Mouse (Mus musculus): ENCODE data around the gene Dll3. TPM values are rescaled to one million over a fixed set of nuclear protein-coding genes. Genes with fewer than 3 reads are reported as not detected.

Dll3 gene
- total and polyA plus RNA-seq, 2 experiments from 2014 or later = 20.2 to 24.8 TPM

DNA sequence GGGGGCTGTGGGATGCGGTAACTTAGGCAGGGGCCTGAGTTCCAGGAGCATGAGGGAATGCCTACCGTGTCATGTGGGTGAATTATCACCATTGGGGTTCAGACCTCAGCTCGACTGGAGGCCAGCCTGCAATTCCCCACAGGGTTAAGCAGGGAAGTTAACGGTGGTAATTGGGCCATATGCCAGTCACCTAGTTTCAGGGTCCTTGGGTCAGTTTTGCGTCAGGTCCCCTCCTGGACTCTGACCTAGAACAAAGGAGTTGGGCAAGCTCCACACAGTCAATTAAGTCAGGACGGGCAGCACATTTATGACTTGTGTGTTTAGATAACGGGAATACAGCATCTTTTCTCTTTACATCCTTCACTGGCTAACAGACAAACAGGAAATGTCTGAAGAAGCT lies 39.3 kb upstream of the Dll3 start:
- 50% methylated on average over 7 of the region's 7 CpGs for WGBS
- H3K4me3 ChIP-seq (ENCODE audit: low read length) = no peak overlapping the region

DNA sequence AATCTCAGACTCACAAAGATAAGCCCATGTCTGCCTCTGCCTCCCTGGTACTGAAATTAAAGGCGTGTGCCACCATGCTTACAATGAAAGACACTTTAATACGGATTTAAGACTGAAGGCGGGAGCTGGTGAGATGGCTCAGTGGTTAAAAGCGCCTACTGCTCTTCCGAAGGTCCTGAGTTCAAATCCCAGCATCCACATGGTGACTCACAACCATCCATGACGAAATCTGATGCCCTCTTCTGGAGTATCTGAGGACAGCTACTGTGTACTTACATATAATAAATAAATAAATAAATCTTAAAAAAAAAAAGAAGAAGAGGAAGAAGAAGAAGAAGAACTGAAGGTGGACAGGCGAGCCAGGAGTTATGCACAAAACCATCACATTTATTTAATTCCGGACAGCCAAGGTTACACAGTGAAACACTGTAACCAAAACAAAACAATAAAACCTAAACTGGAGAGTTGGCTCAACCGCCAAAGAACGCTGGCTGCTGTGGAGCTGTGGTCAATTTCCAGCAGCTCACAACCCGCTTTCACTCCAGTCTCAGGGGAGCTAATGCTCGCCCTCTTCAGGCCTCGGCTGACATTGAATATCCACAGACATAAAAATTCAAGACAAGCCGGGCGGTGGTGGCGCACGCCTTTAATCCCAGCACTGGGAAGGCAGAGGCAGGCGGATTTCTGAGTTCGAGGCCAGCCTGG lies 37.3 kb upstream of the Dll3 start:
- ATAC-seq = no peak

More for the DNA sequence above, 39.3 kb upstream of the Dll3 start:
- DNase-seq (ENCODE audit: low spot score) (no peak), ATAC-seq (no peak)
- no peak overlapping the region for H3K9ac ChIP-seq (replicated peaks; ENCODE audit: low read length)
- no peaks in the 10 kb centered on the region for H3K36me3 ChIP-seq (ENCODE audit: insufficient read depth, low read length)
- no peak overlapping the region for H3K4me2 ChIP-seq (ENCODE audit: low read depth, low read length)
- no peaks in the 10 kb centered on the region for H3K4me1 ChIP-seq (ENCODE audit: insufficient read depth, low read length)
- H3K27me3 ChIP-seq (ENCODE audit: insufficient read depth, low read length) = no peaks in the 10 kb centered on the region
- no peak overlapping the region for H3K27ac ChIP-seq
- H3K9me3 ChIP-seq (ENCODE audit: low read length) = no peaks in the 10 kb centered on the region
- no peak for TF ChIP-seq CTCF (IDR thresholded peaks at IDR 0.05; ENCODE audit: low read depth)

DNA sequence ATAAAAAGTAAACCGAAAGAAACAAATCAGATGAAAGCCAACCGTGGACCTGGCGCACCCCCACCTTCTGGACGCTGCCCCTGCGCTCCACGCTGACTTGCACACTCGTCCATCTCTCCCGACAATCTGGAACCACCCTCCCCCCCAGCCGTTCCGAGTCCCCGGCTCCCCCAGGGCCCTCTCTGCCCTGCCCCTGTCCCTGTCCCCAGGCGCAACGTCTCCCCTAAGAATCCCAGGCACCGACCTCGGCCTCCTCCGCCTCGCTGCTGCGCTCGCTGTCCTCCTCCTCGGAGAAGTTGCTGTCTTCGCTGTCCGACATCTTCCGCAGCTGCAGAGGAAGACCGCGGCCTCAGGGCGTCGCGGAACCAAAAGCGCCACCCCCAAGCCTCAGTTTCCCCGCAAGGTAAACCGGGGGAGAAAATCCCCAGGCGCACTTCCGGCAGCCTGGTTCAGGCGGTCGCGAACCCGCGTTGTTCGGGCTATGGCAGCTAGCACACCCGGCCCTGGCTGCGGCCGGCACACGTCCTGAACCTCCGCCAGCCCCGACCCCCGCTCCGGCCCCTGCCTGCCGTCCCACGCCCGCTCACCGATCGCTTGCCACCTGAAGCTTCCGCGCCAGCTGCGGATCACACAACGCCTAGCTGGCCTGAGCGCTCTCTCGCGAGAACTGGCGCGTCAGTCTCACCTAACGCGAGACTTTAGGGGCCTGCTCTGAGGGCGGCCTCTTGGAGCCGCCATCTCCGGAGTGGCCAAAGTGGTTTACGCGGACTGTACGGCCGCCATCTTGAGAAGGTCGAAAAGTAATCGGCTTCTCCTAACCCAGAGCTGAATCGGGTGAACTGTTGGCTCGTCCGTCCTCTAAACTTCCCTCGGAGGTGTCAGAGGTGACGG lies 36.3 kb upstream of the Dll3 start, which contains the start of gene Supt5:
TSS of gene Supt5 (minus strand) at position 639 of the 891 bp plus-strand sequence.
- H3K9ac ChIP-seq (replicated peaks; ENCODE audit: low read length) = peak within 1 kb of the TSS; percentile 98
- 1% methylated on average over 77 of the region's 77 CpGs for WGBS
- no peaks in the 10 kb centered on the region for H3K27me3 ChIP-seq (ENCODE audit: insufficient read depth, low read length)
- peak within 1 kb of the TSS; percentile 96 for H3K4me3 ChIP-seq (ENCODE audit: low read length)
- H3K4me1 ChIP-seq (ENCODE audit: insufficient read depth, low read length) = no peaks in the 10 kb centered on the region
- no peaks in the 10 kb centered on the region for H3K36me3 ChIP-seq (ENCODE audit: insufficient read depth, low read length)
- ATAC-seq (peak; percentile 99), DNase-seq (ENCODE audit: low spot score) (peak; percentile 99)
- H3K4me2 ChIP-seq (ENCODE audit: low read depth, low read length) = peak within 1 kb of the TSS; percentile 86
- no peak for TF ChIP-seq CTCF (IDR thresholded peaks at IDR 0.05; ENCODE audit: low read depth)
- H3K9me3 ChIP-seq (ENCODE audit: low read length) = no peaks in the 10 kb centered on the region
- peak within 1 kb of the TSS; percentile 91 for H3K27ac ChIP-seq

More for the DNA sequence above, 37.3 kb upstream of the Dll3 start:
- DNase-seq (ENCODE audit: low spot score) = peak; percentile 60
- peak; percentile 25; the same call in 1 of the 2 replicates for TF ChIP-seq CTCF (IDR thresholded peaks at IDR 0.05; ENCODE audit: low read depth)
- H3K4me2 ChIP-seq (ENCODE audit: low read depth, low read length) = peak overlapping the region; percentile 86
- peak overlapping the region; percentile 91 for H3K27ac ChIP-seq
- no peak overlapping the region for H3K9ac ChIP-seq (replicated peaks; ENCODE audit: low read length)
- H3K4me3 ChIP-seq (ENCODE audit: low read length) = peak overlapping the region; percentile 96
- H3K9me3 ChIP-seq (ENCODE audit: low read length) = no peaks in the 10 kb centered on the region
- 76% methylated on average over 19 of the region's 19 CpGs for WGBS
- H3K36me3 ChIP-seq (ENCODE audit: insufficient read depth, low read length) = no peaks in the 10 kb centered on the region
- no peaks in the 10 kb centered on the region for H3K4me1 ChIP-seq (ENCODE audit: insufficient read depth, low read length)
- H3K27me3 ChIP-seq (ENCODE audit: insufficient read depth, low read length) = no peaks in the 10 kb centered on the region

DNA sequence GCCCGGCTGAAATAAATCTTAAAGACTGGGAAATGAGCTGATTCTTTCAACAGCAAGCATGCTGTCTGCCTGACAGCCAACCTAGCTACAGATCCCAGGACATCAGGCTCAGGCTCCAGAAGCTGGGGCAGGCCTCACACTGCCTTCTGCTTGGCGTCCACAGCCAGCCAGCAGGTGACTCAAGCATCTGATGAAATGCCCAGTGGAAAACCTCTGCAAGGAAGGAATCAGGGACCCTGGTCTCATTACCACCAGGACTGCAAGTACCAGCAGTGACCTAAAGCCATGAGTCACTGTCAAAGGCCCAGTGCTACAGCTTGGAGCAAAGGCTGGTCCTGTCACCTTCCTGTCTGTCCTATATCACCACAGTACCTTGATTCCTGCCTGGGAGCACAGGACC lies 33.4 kb upstream of the Dll3 start:
- H3K4me2 ChIP-seq (ENCODE audit: low read depth, low read length) = no peak overlapping the region
- no peak for ATAC-seq

DNA sequence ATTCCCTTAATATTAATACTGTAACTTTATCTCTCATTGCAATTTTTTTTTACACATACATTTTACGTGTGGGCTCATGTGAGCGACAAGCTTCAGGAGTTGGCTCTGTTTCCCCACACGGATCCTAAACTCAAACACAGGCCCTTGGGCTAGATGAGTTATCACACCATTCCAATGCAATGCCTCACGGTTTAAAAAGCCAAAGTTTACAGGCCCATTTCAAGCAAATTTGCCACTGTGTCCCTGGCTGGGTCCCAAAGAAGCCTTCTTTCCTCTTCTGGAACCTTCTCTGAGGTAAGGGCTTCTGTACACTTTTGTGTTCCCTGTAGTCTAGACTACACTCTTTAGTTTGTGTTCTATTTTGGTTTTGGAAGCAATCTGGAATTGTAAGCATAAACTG lies 32.5 kb upstream of the Dll3 start:
- no peak overlapping the region for H3K9ac ChIP-seq (replicated peaks; ENCODE audit: low read length)
- ATAC-seq (no peak), DNase-seq (ENCODE audit: low spot score) (no peak)
- no peaks in the 10 kb centered on the region for H3K4me1 ChIP-seq (ENCODE audit: insufficient read depth, low read length)
- H3K4me2 ChIP-seq (ENCODE audit: low read depth, low read length) = no peak overlapping the region
- H3K36me3 ChIP-seq (ENCODE audit: insufficient read depth, low read length) = peaks cover 6% of the 10 kb centered on the region
- no peaks in the 10 kb centered on the region for H3K27me3 ChIP-seq (ENCODE audit: insufficient read depth, low read length)
- H3K27ac ChIP-seq = no peak overlapping the region
- H3K4me3 ChIP-seq (ENCODE audit: low read length) = no peak overlapping the region
- TF ChIP-seq CTCF (IDR thresholded peaks at IDR 0.05; ENCODE audit: low read depth) = no peak
- WGBS = 92% methylated on average over 4 of the region's 4 CpGs
- H3K9me3 ChIP-seq (ENCODE audit: low read length) = no peaks in the 10 kb centered on the region

More for the DNA sequence above, 33.4 kb upstream of the Dll3 start:
- WGBS = 89% methylated on average over 2 of the region's 2 CpGs
- Histone ChIP-seq H3K4me1 (ENCODE audit: insufficient read depth, low read length) (no peaks in the 10 kb centered on the region), H3K36me3 (ENCODE audit: insufficient read depth, low read length) (peaks cover 3% of the 10 kb centered on the region; the same call in 1 of the 2 replicates), H3K4me3 (ENCODE audit: low read length) (no peak overlapping the region), H3K27me3 (ENCODE audit: insufficient read depth, low read length) (no peaks in the 10 kb centered on the region), H3K9ac (replicated peaks; ENCODE audit: low read length) (no peak overlapping the region), H3K27ac (no peak overlapping the region), H3K9me3 (ENCODE audit: low read length) (no peaks in the 10 kb centered on the region)
- no peak for DNase-seq (ENCODE audit: low spot score)
- no peak for TF ChIP-seq CTCF (IDR thresholded peaks at IDR 0.05; ENCODE audit: low read depth)

DNA sequence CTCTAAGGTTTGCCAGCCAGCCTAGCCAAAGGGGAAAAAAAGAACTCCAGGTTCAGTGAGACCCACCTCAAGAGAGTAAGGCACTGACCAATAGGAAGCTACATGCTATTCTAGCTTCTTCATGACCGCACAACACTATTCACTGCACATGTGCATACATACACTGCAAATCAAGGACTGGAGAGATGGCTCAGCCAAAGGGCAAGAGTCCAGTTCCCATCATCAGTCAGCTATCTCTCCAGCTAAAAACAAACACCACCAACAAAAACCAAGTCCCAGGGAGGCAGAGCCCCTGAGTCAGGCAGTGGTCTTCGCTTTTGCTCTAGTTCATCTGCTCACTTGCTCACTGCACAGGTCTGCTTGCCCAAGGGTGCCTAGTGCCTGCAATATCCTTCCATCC lies 26.2 kb upstream of the Dll3 start:
- no peak overlapping the region for H3K4me2 ChIP-seq (ENCODE audit: low read depth, low read length)
- H3K4me1 ChIP-seq (ENCODE audit: insufficient read depth, low read length) = no peaks in the 10 kb centered on the region
- H3K9ac ChIP-seq (replicated peaks; ENCODE audit: low read length) = no peak overlapping the region
- ATAC-seq (no peak), DNase-seq (ENCODE audit: low spot score) (no peak)
- no peaks in the 10 kb centered on the region for H3K9me3 ChIP-seq (ENCODE audit: low read length)
- no peak overlapping the region for H3K4me3 ChIP-seq (ENCODE audit: low read length)
- H3K27me3 ChIP-seq (ENCODE audit: insufficient read depth, low read length) = no peaks in the 10 kb centered on the region
- H3K36me3 ChIP-seq (ENCODE audit: insufficient read depth, low read length) = peaks cover 51% of the 10 kb centered on the region
- no peak overlapping the region for H3K27ac ChIP-seq
- 96% methylated on average over 2 of the region's 2 CpGs for WGBS
- no peak for TF ChIP-seq CTCF (IDR thresholded peaks at IDR 0.05; ENCODE audit: low read depth)
